Mouse (Mus musculus): ENCODE measurements around the gene Myh10. TPM values are rescaled to one million over a fixed set of nuclear protein-coding genes. Genes with fewer than 3 reads are reported as not detected.
"Not testable (repeated sequence)": the region's sequence is repeated elsewhere in the genome, so short reads cannot be mapped to it uniquely, and the experiment has no call there.

Gene Myh10
- polyA plus RNA-seq, 1 experiment: 180 TPM

- H3K4me3 ChIP-seq (replicated peaks; ENCODE audit: insufficient read depth, low read depth, low read length): no peak overlapping the region
- no peak for TF ChIP-seq POLR2A (IDR thresholded peaks at IDR 0.05; ENCODE audit: borderline replicate concordance, insufficient read depth, low read length)
- TF ChIP-seq CTCF (IDR thresholded peaks at IDR 0.05; ENCODE audit: borderline replicate concordance, insufficient read depth, low read depth, low read length): no peak
- H3K4me1 ChIP-seq (ENCODE audit: control insufficient read depth, insufficient read depth, low read length): peaks cover 10% of the 10 kb centered on the region; the same call in 1 of the 2 replicates
- 34% methylated on average over 14 of the region's 14 CpGs for WGBS
- H3K27ac ChIP-seq (ENCODE audit: insufficient read depth, low read length): 0 out of 2 replicates have a peak overlapping the region, but pooled peaks have one; percentile 1
- no peaks in the 10 kb centered on the region for H3K27me3 ChIP-seq (ENCODE audit: control insufficient read depth, insufficient read depth, low read length)
- DNase-seq: peak; percentile 55 to 70
Observed at GRCm38 (mm10) chr11:68819226-68819805, 128.0 kb downstream of the Myh10 start.

- no peaks in the 10 kb centered on the region for H3K27me3 ChIP-seq (ENCODE audit: control insufficient read depth, insufficient read depth, low read length)
- WGBS: 61% methylated on average over 15 of the region's 15 CpGs
Observed at GRCm38 (mm10) chr11:68822326-68822725, 131.0 kb downstream of the Myh10 start.

GRCm38 (mm10) chr11:68826735-68827134, 135.4 kb downstream of the Myh10 start:
- Histone ChIP-seq H3K4me3 (replicated peaks; ENCODE audit: insufficient read depth, low read depth, low read length) (no peak overlapping the region), H3K4me1 (ENCODE audit: control insufficient read depth, insufficient read depth, low read length) (peaks cover 3% of the 10 kb centered on the region; the same call in 1 of the 2 replicates), H3K27me3 (ENCODE audit: control insufficient read depth, insufficient read depth, low read length) (no peaks in the 10 kb centered on the region), H3K27ac (ENCODE audit: insufficient read depth, low read length) (no peak overlapping the region)
- 77% methylated on average over 3 of the region's 3 CpGs for WGBS
- TF ChIP-seq POLR2A (IDR thresholded peaks at IDR 0.05; ENCODE audit: borderline replicate concordance, insufficient read depth, low read length) (no peak), CTCF (IDR thresholded peaks at IDR 0.05; ENCODE audit: borderline replicate concordance, insufficient read depth, low read depth, low read length) (no peak)
- DNase-seq: no peak

More at GRCm38 (mm10) chr11:68822326-68822725, 131.0 kb downstream of the Myh10 start:
- H3K4me1 ChIP-seq (ENCODE audit: control insufficient read depth, insufficient read depth, low read length): peaks cover 13% of the 10 kb centered on the region
- no peak overlapping the region for H3K4me3 ChIP-seq (replicated peaks; ENCODE audit: insufficient read depth, low read depth, low read length)
- no peak overlapping the region for H3K27ac ChIP-seq (ENCODE audit: insufficient read depth, low read length)
- TF ChIP-seq POLR2A (IDR thresholded peaks at IDR 0.05; ENCODE audit: borderline replicate concordance, insufficient read depth, low read length) (no peak), CTCF (IDR thresholded peaks at IDR 0.05; ENCODE audit: borderline replicate concordance, insufficient read depth, low read depth, low read length) (no peak)
- no peak for DNase-seq

GRCm38 (mm10) chr11:68831580-68831979, 140.2 kb downstream of the Myh10 start:
- H3K4me3 ChIP-seq (replicated peaks; ENCODE audit: insufficient read depth, low read depth, low read length); H3K27me3 ChIP-seq (ENCODE audit: control insufficient read depth, insufficient read depth, low read length); H3K27ac ChIP-seq (ENCODE audit: insufficient read depth, low read length); H3K4me1 ChIP-seq (ENCODE audit: control insufficient read depth, insufficient read depth, low read length); DNase-seq: not testable (repeated sequence)
- 94% methylated on average over 5 of the region's 5 CpGs for WGBS

- no peak overlapping the region for H3K4me3 ChIP-seq (replicated peaks; ENCODE audit: insufficient read depth, low read depth, low read length)
- no peak overlapping the region for H3K27ac ChIP-seq (ENCODE audit: insufficient read depth, low read length)
- TF ChIP-seq POLR2A (IDR thresholded peaks at IDR 0.05; ENCODE audit: borderline replicate concordance, insufficient read depth, low read length): no peak
- no peak for TF ChIP-seq CTCF (IDR thresholded peaks at IDR 0.05; ENCODE audit: borderline replicate concordance, insufficient read depth, low read depth, low read length)
- H3K4me1 ChIP-seq (ENCODE audit: control insufficient read depth, insufficient read depth, low read length): no peaks in the 10 kb centered on the region
- 52% methylated on average over 4 of the region's 4 CpGs for WGBS
- no peaks in the 10 kb centered on the region for H3K27me3 ChIP-seq (ENCODE audit: control insufficient read depth, insufficient read depth, low read length)
- DNase-seq: no peak
Observed at GRCm38 (mm10) chr11:68832793-68833192, 141.4 kb downstream of the Myh10 start.

GRCm38 (mm10) chr11:68833593-68833992, 142.2 kb downstream of the Myh10 start:
- no peaks in the 10 kb centered on the region for H3K27me3 ChIP-seq (ENCODE audit: control insufficient read depth, insufficient read depth, low read length)
- no peak for DNase-seq
- TF ChIP-seq POLR2A (IDR thresholded peaks at IDR 0.05; ENCODE audit: borderline replicate concordance, insufficient read depth, low read length) (no peak), CTCF (IDR thresholded peaks at IDR 0.05; ENCODE audit: borderline replicate concordance, insufficient read depth, low read depth, low read length) (no peak)
- H3K4me3 ChIP-seq (replicated peaks; ENCODE audit: insufficient read depth, low read depth, low read length): no peak overlapping the region
- no peak overlapping the region for H3K27ac ChIP-seq (ENCODE audit: insufficient read depth, low read length)
- H3K4me1 ChIP-seq (ENCODE audit: control insufficient read depth, insufficient read depth, low read length): no peaks in the 10 kb centered on the region

- 94% methylated on average over 3 of the region's 3 CpGs for WGBS
- H3K27ac ChIP-seq (ENCODE audit: insufficient read depth, low read length): no peak overlapping the region
- no peak for DNase-seq
- H3K4me3 ChIP-seq (replicated peaks; ENCODE audit: insufficient read depth, low read depth, low read length): no peak overlapping the region
- TF ChIP-seq CTCF (IDR thresholded peaks at IDR 0.05; ENCODE audit: borderline replicate concordance, insufficient read depth, low read depth, low read length): no peak
- no peak for TF ChIP-seq POLR2A (IDR thresholded peaks at IDR 0.05; ENCODE audit: borderline replicate concordance, insufficient read depth, low read length)
- no peaks in the 10 kb centered on the region for H3K4me1 ChIP-seq (ENCODE audit: control insufficient read depth, insufficient read depth, low read length)
- H3K27me3 ChIP-seq (ENCODE audit: control insufficient read depth, insufficient read depth, low read length): no peaks in the 10 kb centered on the region
Observed at GRCm38 (mm10) chr11:68835034-68835433, 143.7 kb downstream of the Myh10 start.

GRCm38 (mm10) chr11:68839606-68840005, 148.2 kb downstream of the Myh10 start:
- Histone ChIP-seq H3K4me1 (ENCODE audit: control insufficient read depth, insufficient read depth, low read length) (no peaks in the 10 kb centered on the region), H3K27ac (ENCODE audit: insufficient read depth, low read length) (no peak overlapping the region), H3K4me3 (replicated peaks; ENCODE audit: insufficient read depth, low read depth, low read length) (no peak overlapping the region), H3K27me3 (ENCODE audit: control insufficient read depth, insufficient read depth, low read length) (no peaks in the 10 kb centered on the region)
- 89% methylated on average over 5 of the region's 5 CpGs for WGBS
- DNase-seq: no peak
- no peak for TF ChIP-seq POLR2A (IDR thresholded peaks at IDR 0.05; ENCODE audit: borderline replicate concordance, insufficient read depth, low read length)
- TF ChIP-seq CTCF (IDR thresholded peaks at IDR 0.05; ENCODE audit: borderline replicate concordance, insufficient read depth, low read depth, low read length): no peak

All from cerebellum, adult 2 months (tissue).